In genomic region chr13:28958211-28959067, GRCm38 (mm10) we compare ENCODE assay signal across 8 mouse cellular contexts. TPM values are rescaled to one million over a fixed set of nuclear protein-coding genes. Genes with fewer than 3 reads are reported as not detected.
DNase-seq lines count a peak whose midpoint lies in the region; ATAC-seq and TF ChIP-seq lines count a peak whose summit lies in the region.

No protein-coding gene starts in this region.

- peak overlapping the region; percentile 68 for H3K9ac ChIP-seq in ES-Bruce4 (ENCODE audit: low read depth, poor library complexity, severe bottlenecking)
- H3K9ac ChIP-seq in forebrain, postnatal 0 days, result peak overlapping the region; percentile 88

- H3K4me3 ChIP-seq in ES-Bruce4 (ENCODE audit: low read depth, low read length), result peak overlapping the region; percentile 89
- peak overlapping the region; percentile 58 for H3K4me3 ChIP-seq in forebrain, postnatal 0 days (ENCODE audit: low read depth, low read length)

- peak; percentile 47 for ATAC-seq in forebrain, postnatal 0 days

- peak overlapping the region; percentile 98 for H3K4me2 ChIP-seq in forebrain, postnatal 0 days (ENCODE audit: low read depth)

- no peak overlapping the region for H3K27ac ChIP-seq in ES-Bruce4 (ENCODE audit: insufficient read depth, low read length)
- H3K27ac ChIP-seq in forebrain, postnatal 0 days (ENCODE audit: low read depth, low read length), result peak overlapping the region; percentile 99

- no peaks in the 10 kb centered on the region for H3K36me3 ChIP-seq in ES-Bruce4 (ENCODE audit: control insufficient read depth, insufficient read depth, low read length, poor library complexity, severe bottlenecking)
- H3K36me3 ChIP-seq in forebrain, postnatal 0 days (ENCODE audit: insufficient read depth), result no peaks in the 10 kb centered on the region

- DNase-seq in cerebellum, adult 18-20 months, result peak; percentile 62 to 68
- peak; percentile 87 for DNase-seq in forebrain, postnatal 0 days
- peak; percentile 70 to 77 for DNase-seq in heart, postnatal 36 days
- DNase-seq in layer of hippocampus, adult 9-11 months, result peak; percentile 65
- DNase-seq in lung, postnatal 10 days, result peak; percentile 86
- peak; percentile 86 for DNase-seq in retina, postnatal 1 day
- DNase-seq in thymus, postnatal 36 days, result peak; percentile 80 to 87

- H3K9me3 ChIP-seq in ES-Bruce4 (replicated peaks; ENCODE audit: control insufficient read depth, insufficient read depth, low read length, poor library complexity, severe bottlenecking), result no peaks in the 10 kb centered on the region
- no peaks in the 10 kb centered on the region for H3K9me3 ChIP-seq in forebrain, postnatal 0 days (ENCODE audit: low read length)

- no peak for TF ChIP-seq EP300 in ES-Bruce4 (IDR thresholded peaks at IDR 0.05; ENCODE audit: insufficient read depth, low read depth, low read length)

- H3K27me3 ChIP-seq in ES-Bruce4 (ENCODE audit: control insufficient read depth, insufficient read depth, low read length, poor library complexity, severe bottlenecking), result no peaks in the 10 kb centered on the region
- no peaks in the 10 kb centered on the region for H3K27me3 ChIP-seq in forebrain, postnatal 0 days (ENCODE audit: insufficient read depth, low read length)

- under 1% methylated on average over 54 of the region's 54 CpGs for WGBS in forebrain, postnatal 0 days

- no peak for TF ChIP-seq POLR2A in ES-Bruce4 (IDR thresholded peaks at IDR 0.05; ENCODE audit: insufficient read depth, low read length)

- intact Hi-C loops in heart, postnatal 36 days (cut with DNase I), result loop anchor here (1.0 to 10.0 kb wide), 7 partner anchors 244 to 1026 kb away; partner anchors contain the start of gene E2f3

- no peak for TF ChIP-seq CTCF in ES-Bruce4 (IDR thresholded peaks at IDR 0.05; ENCODE audit: low read depth, low read length)
- peak; percentile 10 for TF ChIP-seq CTCF in forebrain, postnatal 0 days (IDR thresholded peaks at IDR 0.05; ENCODE audit: low read depth)

- no peaks in the 10 kb centered on the region for H3K4me1 ChIP-seq in ES-Bruce4 (ENCODE audit: control insufficient read depth, insufficient read depth, low read length)
- peaks cover 8% of the 10 kb centered on the region for H3K4me1 ChIP-seq in forebrain, postnatal 0 days (ENCODE audit: insufficient read depth)

RNA-seq across cellular contexts. Expression of gene Sox4, which starts 4.9 kb away (rescaled TPM):
- 31.3 and 32.6 TPM in 2 replicates for polyA plus RNA-seq in ES-Bruce4 (2011; ENCODE audit: insufficient read depth, insufficient read length, low read depth, missing spikeins)
- total RNA-seq in forebrain, postnatal 0 days (2014; rRNA removed), result 217 and 275 TPM in 2 replicates
- 202 and 214 TPM in 2 replicates for polyA plus RNA-seq in forebrain, postnatal 0 days (2015; fragmentation: Nextera tagmentation; extraction: Ambion mirVana)
- 10 to 100 TPM; 21.7 to 29.0 TPM for total RNA-seq in heart, postnatal 36 days (2021)
